Mouse (Mus musculus) erythroblast, embryonic 14.5 days (primary cell): ENCODE data around the gene Sec13. TPM values are rescaled to one million over a fixed set of nuclear protein-coding genes. Genes with fewer than 3 reads are reported as not detected.

Source experiments
- H3K27me3 ChIP-seq: 2 replicates; pipeline ENCODE4 v1.6.1; 2012; ENCODE audit warnings: inconsistent platforms; ENCODE audit not compliant: control insufficient read depth
- H3K36me3 ChIP-seq: 2 replicates; pipeline ENCODE4 v1.6.1; 2012; ENCODE audit warnings: mild to moderate bottlenecking, inconsistent platforms; ENCODE audit not compliant: control insufficient read depth
- H3K4me1 ChIP-seq: 2 replicates; pipeline ENCODE4 v1.6.1; 2012; ENCODE audit warnings: inconsistent platforms; ENCODE audit not compliant: control insufficient read depth
- H3K4me3 ChIP-seq: replicated peaks from 2 replicates; pipeline ENCODE3; 2012; ENCODE audit warnings: moderate library complexity, mild to moderate bottlenecking, inconsistent platforms
- H3K9me3 ChIP-seq: 2 replicates; pipeline ENCODE4 v1.6.1; 2012; ENCODE audit warnings: low read length, inconsistent platforms, mixed read lengths; ENCODE audit not compliant: control insufficient read depth
- GATA1 ChIP-seq: IDR thresholded peaks from 2 replicates; pipeline ENCODE4 v1.6.1; 2012; ENCODE audit warnings: low read length, inconsistent platforms, mixed read lengths
- TAL1 ChIP-seq: IDR thresholded peaks from 3 replicates; pipeline ENCODE4 v1.6.1; 2012; ENCODE audit warnings: low read length, inconsistent platforms, mixed read lengths
- polyA plus RNA-seq: library from polyadenylated mRNA; stranded (reverse); fragments of >175 nt; gene quantifications from 2 replicates; pipeline ENCODE4 v1.2.3, GENCODE M21; 2012

Gene Sec13
- 2.9 and 4.5 TPM in 2 replicates for polyA plus RNA-seq

GRCm38 (mm10) chr6:113740236-113741217, at the start of gene Sec13:
TSS of gene Sec13 (minus strand) at chr6:113740743.
- Histone ChIP-seq H3K4me1 (peaks cover 33% of the 10 kb centered on the region), H3K4me3 (peak within 1 kb of the TSS; percentile 95), H3K9me3 (no peaks in the 10 kb centered on the region), H3K36me3 (peaks cover 32% of the 10 kb centered on the region), H3K27me3 (peaks cover 2% of the 10 kb centered on the region; the same call in 1 of the 2 replicates)
- TF ChIP-seq GATA1 (no peak), TAL1 (no peak)

- no peaks in the 10 kb centered on the region for H3K27me3 ChIP-seq
- TF ChIP-seq GATA1 = no peak
- no peak for TF ChIP-seq TAL1
- no peaks in the 10 kb centered on the region for H3K36me3 ChIP-seq
- no peaks in the 10 kb centered on the region for H3K4me1 ChIP-seq
- no peak overlapping the region for H3K4me3 ChIP-seq
- H3K9me3 ChIP-seq = no peaks in the 10 kb centered on the region
Measured at GRCm38 (mm10) chr6:113787459-113787968, 47.0 kb upstream of the Sec13 start.

- no peak overlapping the region for H3K4me3 ChIP-seq
- H3K27me3 ChIP-seq = no peaks in the 10 kb centered on the region
- H3K4me1 ChIP-seq = no peaks in the 10 kb centered on the region
- no peak for TF ChIP-seq TAL1
- no peak for TF ChIP-seq GATA1
- no peaks in the 10 kb centered on the region for H3K36me3 ChIP-seq
- no peaks in the 10 kb centered on the region for H3K9me3 ChIP-seq
Measured at GRCm38 (mm10) chr6:113785658-113786057, 45.1 kb upstream of the Sec13 start.

GRCm38 (mm10) chr6:113778229-113778753, 37.7 kb upstream of the Sec13 start:
- Histone ChIP-seq H3K4me3 (no peak overlapping the region), H3K9me3 (no peaks in the 10 kb centered on the region), H3K4me1 (no peaks in the 10 kb centered on the region), H3K27me3 (no peaks in the 10 kb centered on the region), H3K36me3 (no peaks in the 10 kb centered on the region)
- TF ChIP-seq TAL1 (no peak), GATA1 (no peak)

GRCm38 (mm10) chr6:113768804-113769203, 28.3 kb upstream of the Sec13 start:
- Histone ChIP-seq H3K36me3 (no peaks in the 10 kb centered on the region), H3K27me3 (no peaks in the 10 kb centered on the region), H3K4me1 (no peaks in the 10 kb centered on the region; the same call in 1 of the 2 replicates), H3K4me3 (no peak overlapping the region), H3K9me3 (no peaks in the 10 kb centered on the region)
- no peak for TF ChIP-seq GATA1
- no peak for TF ChIP-seq TAL1

- Histone ChIP-seq H3K4me1 (no peaks in the 10 kb centered on the region), H3K36me3 (no peaks in the 10 kb centered on the region), H3K27me3 (no peaks in the 10 kb centered on the region), H3K4me3 (no peak overlapping the region), H3K9me3 (no peaks in the 10 kb centered on the region)
- TF ChIP-seq GATA1 = no peak
- no peak for TF ChIP-seq TAL1
Measured at GRCm38 (mm10) chr6:113761644-113762043, 21.1 kb upstream of the Sec13 start.

- Histone ChIP-seq H3K9me3 (no peaks in the 10 kb centered on the region), H3K4me1 (peaks cover 2% of the 10 kb centered on the region; the same call in 1 of the 2 replicates), H3K4me3 (no peak overlapping the region), H3K27me3 (peaks cover 48% of the 10 kb centered on the region), H3K36me3 (no peaks in the 10 kb centered on the region)
- TF ChIP-seq TAL1 = no peak
- TF ChIP-seq GATA1 = no peak
Measured at GRCm38 (mm10) chr6:113749119-113749685, 8.7 kb upstream of the Sec13 start.

GRCm38 (mm10) chr6:113748351-113748750, 7.8 kb upstream of the Sec13 start:
- Histone ChIP-seq H3K27me3 (peaks cover 48% of the 10 kb centered on the region), H3K4me1 (peaks cover 2% of the 10 kb centered on the region; the same call in 1 of the 2 replicates), H3K4me3 (no peak overlapping the region), H3K9me3 (no peaks in the 10 kb centered on the region), H3K36me3 (no peaks in the 10 kb centered on the region)
- no peak for TF ChIP-seq TAL1
- no peak for TF ChIP-seq GATA1

GRCm38 (mm10) chr6:113747284-113747683, 6.7 kb upstream of the Sec13 start:
- peaks cover 48% of the 10 kb centered on the region for H3K27me3 ChIP-seq
- no peak overlapping the region for H3K4me3 ChIP-seq
- no peaks in the 10 kb centered on the region for H3K36me3 ChIP-seq
- no peaks in the 10 kb centered on the region for H3K9me3 ChIP-seq
- H3K4me1 ChIP-seq = peaks cover 2% of the 10 kb centered on the region; the same call in 1 of the 2 replicates
- no peak for TF ChIP-seq GATA1
- no peak for TF ChIP-seq TAL1
